Mouse (Mus musculus) heart, postnatal 0 days (tissue): ENCODE data around the gene Bloc1s4. TPM values are rescaled to one million over a fixed set of nuclear protein-coding genes. Genes with fewer than 3 reads are reported as not detected.
A peak's percentile ranks its signal among the peaks of the same experiment; 100 is the strongest.
"Not testable (repeated sequence)": the region's sequence is repeated elsewhere in the genome, so short reads cannot be mapped to it uniquely, and the experiment has no call there.

Source experiments
- ATAC-seq: fragments of 200-750 bp; cut with Nextera tagmentation; 2 replicates; pipeline ENCODE4 v1.8.0; 2017; ENCODE audit warnings: low read depth, moderate number of reproducible peaks, moderate library complexity; ENCODE audit not compliant: insufficient read depth
- DNase-seq: peaks from one replicate; pipeline ENCODE4 v3.0.0-alpha.2; 2016; ENCODE audit warnings: low spot score
- H3K27ac ChIP-seq: fragments of 300-500 bp; sonication (generic); 2 replicates; pipeline ENCODE4 v1.5.1; 2014; ENCODE audit warnings: low read depth, mild to moderate bottlenecking
- H3K27me3 ChIP-seq: fragments of 300-500 bp; sonication (generic); 2 replicates; pipeline ENCODE4 v1.6.1; 2014; ENCODE audit warnings: low read length, mixed read lengths; ENCODE audit not compliant: control insufficient read depth, insufficient read depth
- H3K36me3 ChIP-seq: fragments of 300-500 bp; sonication (generic); replicated peaks from 2 replicates; pipeline ENCODE4 v1.6.1; 2014; ENCODE audit warnings: low read length, mixed read lengths; ENCODE audit not compliant: control insufficient read depth, insufficient read depth
- H3K4me1 ChIP-seq: fragments of 300-500 bp; sonication (generic); 2 replicates; pipeline ENCODE4 v1.6.1; 2014; ENCODE audit warnings: antibody characterized with exemption; ENCODE audit not compliant: control insufficient read depth, insufficient read depth
- H3K4me2 ChIP-seq: fragments of 300-500 bp; sonication (generic); 2 replicates; pipeline ENCODE4 v1.6.1; 2014; ENCODE audit warnings: low read depth, mild to moderate bottlenecking, low read length, moderate library complexity
- H3K4me3 ChIP-seq: fragments of 300-500 bp; sonication (generic); 2 replicates; pipeline ENCODE4 v1.5.1; 2014; ENCODE audit warnings: low read depth, low read length
- H3K9ac ChIP-seq: fragments of 300-500 bp; sonication (generic); replicated peaks from 2 replicates; pipeline ENCODE4 v1.6.1; 2014; ENCODE audit warnings: low read depth, low read length, mixed read lengths
- H3K9me3 ChIP-seq: fragments of 300-500 bp; sonication (generic); replicated peaks from 2 replicates; pipeline ENCODE4 v1.6.1; 2016; ENCODE audit warnings: low read length; ENCODE audit not compliant: control insufficient read depth
- CTCF ChIP-seq: IDR thresholded peaks from 2 replicates; pipeline ENCODE4 v1.5.1; 2016; ENCODE audit warnings: antibody characterized with exemption, control low read depth, low read depth
- EP300 ChIP-seq: IDR thresholded peaks from 2 replicates; pipeline ENCODE4 v1.6.1; 2016; ENCODE audit warnings: antibody characterized with exemption, low read depth
- WGBS: fragments of 180-500 bp; shearing (Covaris S2); extraction: QIAGEN DNeasy Blood & Tissue Kit; methylation state at CpG from one replicate; pipeline ENCODE4 v1.1.7; 2014; 5-methylcytosine and 5-hydroxymethylcytosine counted together
- polyA plus RNA-seq: library from polyadenylated mRNA; unstranded; fragments of >200 nt; fragmentation: Nextera tagmentation; extraction: Ambion mirVana; gene quantifications from 2 replicates; pipeline ENCODE4 v1.2.1, GENCODE M21; 2015
- total RNA-seq: library from RNA; depleted of rRNA; stranded (reverse); fragments of >200 nt; gene quantifications from 2 replicates; pipeline ENCODE4 v1.2.3, GENCODE M21; 2014; ENCODE audit warnings: low replicate concordance; rRNA removed

Bloc1s4 gene
- total RNA-seq (7.5 and 14.8 TPM in 2 replicates), polyA plus RNA-seq (18.4 and 18.5 TPM in 2 replicates)

- WGBS: 3% methylated on average over 31 of the region's 31 CpGs
- H3K27me3 ChIP-seq: no peaks in the 10 kb centered on the region
Measured at GRCm38 (mm10) chr5:36748536-36749061, at the start of gene Bloc1s4. Gene Bloc1s4 (minus strand): TSS chr5:36748650.

DNA sequence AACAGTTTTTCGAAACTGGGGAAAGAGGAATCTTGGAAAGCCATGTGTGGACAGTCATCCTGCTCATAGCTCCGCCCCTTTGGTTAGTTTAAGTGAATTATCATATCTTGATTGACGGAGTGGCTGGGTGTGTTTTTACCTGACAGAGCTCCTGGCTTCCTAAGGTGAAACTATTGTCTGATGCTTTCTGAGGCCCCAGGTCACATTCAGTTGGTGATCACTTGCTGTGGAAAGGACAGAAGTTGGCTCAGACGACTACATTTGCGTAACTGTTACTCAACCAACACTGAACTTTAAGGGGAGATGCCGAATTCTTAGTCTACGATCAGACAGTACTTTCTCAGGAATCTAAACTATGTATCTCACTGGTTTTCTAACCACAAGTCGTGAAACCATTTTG lies 48.8 kb upstream of the Bloc1s4 start:
- Histone ChIP-seq H3K4me2 (0 out of 2 replicates have a peak overlapping the region, but pooled peaks have one; percentile 56), H3K36me3 (peaks cover 4% of the 10 kb centered on the region; the same call in 1 of the 2 replicates), H3K27ac (no peak overlapping the region), H3K9me3 (no peaks in the 10 kb centered on the region), H3K4me1 (no peaks in the 10 kb centered on the region), H3K27me3 (no peaks in the 10 kb centered on the region), H3K9ac (no peak overlapping the region), H3K4me3 (peak overlapping the region; percentile 73; the same call in 1 of the 2 replicates)
- ATAC-seq: no peak
- TF ChIP-seq CTCF: no peak
- TF ChIP-seq EP300: no peak
- DNase-seq: no peak
- 61% methylated on average over 8 of the region's 8 CpGs for WGBS

More at GRCm38 (mm10) chr5:36748536-36749061, at the start of gene Bloc1s4:
- TF ChIP-seq CTCF (no peak), EP300 (no peak)
- DNase-seq (peak; percentile 88), ATAC-seq (peak; percentile 92)
- Histone ChIP-seq H3K4me3 (peak within 1 kb of the TSS; percentile 81), H3K4me1 (0 out of 2 replicates have a peak, but pooled peaks cover 3% of the 10 kb centered on the region), H3K27ac (peak within 1 kb of the TSS; percentile 32; the same call in 1 of the 2 replicates), H3K36me3 (no peaks in the 10 kb centered on the region), H3K4me2 (peak within 1 kb of the TSS; percentile 98), H3K9ac (peak within 1 kb of the TSS; percentile 88), H3K9me3 (no peaks in the 10 kb centered on the region)

- ATAC-seq (peak; percentile 81), DNase-seq (peak; percentile 94)
- WGBS: under 1% methylated on average over 90 of the region's 90 CpGs
- Histone ChIP-seq H3K4me3 (peak within 1 kb of the TSS; percentile 73), H3K4me2 (peak within 1 kb of the TSS; percentile 73), H3K27ac (peak within 1 kb of the TSS; percentile 97), H3K9ac (peak within 1 kb of the TSS; percentile 66)
- not testable (repeated sequence) for H3K4me1 ChIP-seq, H3K27me3 ChIP-seq, H3K36me3 ChIP-seq, H3K9me3 ChIP-seq
Measured at GRCm38 (mm10) chr5:36796296-36797014, 48.0 kb upstream of the Bloc1s4 start, which contains the start of gene Mrfap1. Gene Mrfap1 (minus strand): TSS chr5:36796772.

DNA sequence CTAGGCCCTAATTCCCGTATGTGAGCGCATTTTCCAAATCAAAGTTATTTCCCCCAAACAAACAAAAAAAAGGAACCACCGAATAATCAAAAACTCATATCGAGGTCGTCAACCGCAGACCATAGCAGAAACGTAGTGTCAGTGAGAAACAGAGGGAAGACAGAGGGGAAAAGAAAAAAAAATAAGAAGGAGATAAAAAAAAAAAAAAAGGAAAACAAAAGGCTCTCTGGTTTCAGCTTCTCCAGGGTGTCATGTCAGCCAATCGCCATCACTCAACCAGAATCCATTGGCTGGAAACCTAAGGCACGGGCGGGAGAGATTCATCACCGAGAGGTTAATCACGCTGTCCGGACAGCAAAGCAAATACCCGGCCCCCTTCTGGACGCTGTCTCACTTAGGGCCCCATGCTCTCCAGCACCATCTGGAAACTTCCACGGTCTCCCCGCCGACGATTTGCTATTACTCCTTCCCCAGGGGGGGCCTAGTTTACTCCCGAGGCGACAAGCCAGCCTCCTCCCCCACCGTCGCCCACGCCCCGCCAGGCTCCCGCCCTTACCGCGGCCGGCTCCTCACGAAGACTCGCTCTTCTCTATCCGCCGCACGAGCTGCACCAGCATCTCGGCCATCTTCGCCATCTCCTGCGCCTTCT lies 47.3 kb upstream of the Bloc1s4 start:
- not testable (repeated sequence) for H3K36me3 ChIP-seq, H3K9me3 ChIP-seq, H3K27me3 ChIP-seq, H3K4me1 ChIP-seq
- peak overlapping the region; percentile 97 for H3K27ac ChIP-seq
- H3K4me3 ChIP-seq: peak overlapping the region; percentile 73
- H3K9ac ChIP-seq: peak overlapping the region; percentile 66
- ATAC-seq (peak; percentile 59), DNase-seq (peak; percentile 57)
- peak overlapping the region; percentile 73 for H3K4me2 ChIP-seq
- WGBS: 4% methylated on average over 35 of the region's 37 CpGs

- peak overlapping the region; percentile 6; the same call in 1 of the 2 replicates for H3K27ac ChIP-seq
- no peaks in the 10 kb centered on the region for H3K27me3 ChIP-seq
- TF ChIP-seq CTCF: no peak
- no peak for TF ChIP-seq EP300
- H3K4me2 ChIP-seq: no peak overlapping the region
- ATAC-seq: no peak
- no peak for DNase-seq
- H3K9ac ChIP-seq: no peak overlapping the region
- peaks cover 4% of the 10 kb centered on the region; the same call in 1 of the 2 replicates for H3K36me3 ChIP-seq
- H3K4me1 ChIP-seq: no peaks in the 10 kb centered on the region
- H3K4me3 ChIP-seq: no peak overlapping the region
- no peaks in the 10 kb centered on the region for H3K9me3 ChIP-seq
- WGBS: 66% methylated on average over 9 of the region's 9 CpGs
Measured at GRCm38 (mm10) chr5:36791861-36792260, 43.4 kb upstream of the Bloc1s4 start.
